Mouse (Mus musculus) olfactory bulb, adult 2 months (tissue): ENCODE data around the gene Zfp367. TPM values are rescaled to one million over a fixed set of nuclear protein-coding genes. Genes with fewer than 3 reads are reported as not detected.

Source experiments
- H3K27ac ChIP-seq: fragments of 200-500 bp; 2 replicates; pipeline ENCODE4 v1.5.1; 2012; ENCODE audit warnings: low read depth, low read length; ENCODE audit not compliant: insufficient read depth
- H3K4me1 ChIP-seq: fragments of 200-500 bp; 2 replicates; pipeline ENCODE4 v1.6.1; 2012; ENCODE audit warnings: low read length; ENCODE audit not compliant: control insufficient read depth, insufficient read depth
- H3K4me3 ChIP-seq: fragments of 200-500 bp; 2 replicates; pipeline ENCODE4 v1.5.1; 2012; ENCODE audit warnings: mild to moderate bottlenecking, low read depth, low read length, moderate library complexity; ENCODE audit not compliant: insufficient read depth
- CTCF ChIP-seq: fragments of 200-500 bp; IDR thresholded peaks from 2 replicates; pipeline ENCODE4 v1.5.1; 2012; ENCODE audit warnings: low read depth, mild to moderate bottlenecking, low read length, moderate library complexity; ENCODE audit not compliant: insufficient read depth
- POLR2A ChIP-seq: fragments of 200-500 bp; IDR thresholded peaks from 2 replicates; pipeline ENCODE4 v1.6.1; 2012; ENCODE audit warnings: mild to moderate bottlenecking, low read depth, low read length, moderate library complexity; ENCODE audit not compliant: insufficient read depth
- WGBS: fragments of 180-500 bp; shearing (Covaris S2); methylation state at CpG from one replicate; pipeline ENCODE4 v1.1.7; 2018; 5-methylcytosine and 5-hydroxymethylcytosine counted together
- polyA plus RNA-seq: library from polyadenylated mRNA; stranded (reverse); fragments of >200 nt; gene quantifications from 2 replicates; pipeline ENCODE4 v1.2.4, GENCODE M21; 2012; ENCODE audit warnings: low replicate concordance; ENCODE audit not compliant: missing spikeins, insufficient read depth, insufficient read length

The Zfp367 gene
- polyA plus RNA-seq, 1 experiment = not detected

- 84% methylated on average over 4 of the region's 4 CpGs for WGBS
Observed at GRCm38 (mm10) chr13:64089130-64089529, 63.9 kb downstream of the Zfp367 start, which contains the start of gene Hsd17b3. Gene Hsd17b3 (minus strand): TSS chr13:64089230.

GRCm38 (mm10) chr13:64088057-64088456 lies 64.9 kb downstream of the Zfp367 start:
- 80% methylated on average over 7 of the region's 7 CpGs for WGBS
- no peaks in the 10 kb centered on the region for H3K4me1 ChIP-seq
- no peak overlapping the region for H3K4me3 ChIP-seq
- no peak overlapping the region for H3K27ac ChIP-seq
- TF ChIP-seq POLR2A (no peak), CTCF (no peak)

More at GRCm38 (mm10) chr13:64089130-64089529, 63.9 kb downstream of the Zfp367 start, which contains the start of gene Hsd17b3:
- Histone ChIP-seq H3K27ac (no peak within 1 kb of the TSS), H3K4me3 (no peak within 1 kb of the TSS), H3K4me1 (no peaks in the 10 kb centered on the region)
- no peak for TF ChIP-seq POLR2A
- no peak for TF ChIP-seq CTCF

DNA sequence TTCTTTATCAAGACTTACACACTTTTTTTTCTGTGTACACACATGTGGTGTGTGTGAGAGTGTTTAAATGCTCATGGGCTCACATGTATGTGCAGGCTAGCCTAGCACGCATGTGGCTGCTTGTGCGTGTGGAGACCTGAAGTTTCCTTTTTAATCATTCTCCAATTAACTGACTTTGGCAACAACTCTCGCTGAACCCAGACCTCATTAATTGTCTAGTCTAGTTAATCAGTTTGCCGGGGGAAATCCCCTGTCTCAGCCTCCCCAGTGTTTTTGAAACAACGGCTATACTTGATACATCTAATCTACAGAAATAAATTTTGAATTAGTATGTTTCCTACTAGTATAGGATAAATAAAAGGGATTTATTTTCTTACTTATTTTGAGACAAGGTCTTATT lies 67.0 kb downstream of the Zfp367 start:
- Histone ChIP-seq H3K4me1 (0 out of 2 replicates have a peak, but pooled peaks cover 4% of the 10 kb centered on the region), H3K4me3 (no peak overlapping the region), H3K27ac (no peak overlapping the region)
- no peak for TF ChIP-seq CTCF
- no peak for TF ChIP-seq POLR2A
- 82% methylated on average over 5 of the region's 5 CpGs for WGBS

DNA sequence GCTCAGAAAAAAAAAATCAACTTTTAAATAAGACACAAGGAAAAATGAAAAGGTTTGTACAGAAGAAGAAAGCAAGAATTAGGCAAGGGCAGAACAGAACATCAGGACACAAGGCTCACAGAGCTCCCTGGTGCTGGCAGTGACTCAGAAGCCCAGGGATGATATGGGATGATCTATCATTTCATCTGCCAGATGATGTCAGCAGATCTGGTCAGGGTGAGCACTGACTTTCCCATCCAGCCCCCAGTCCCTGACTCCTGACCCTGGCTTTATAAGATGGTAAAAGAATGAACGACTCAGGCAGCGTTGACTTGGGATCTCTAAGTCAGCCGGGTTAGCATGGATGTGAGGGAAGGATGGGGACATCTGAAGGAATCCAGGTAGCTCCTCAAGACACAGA lies 69.7 kb downstream of the Zfp367 start:
- WGBS = 93% methylated on average over 3 of the region's 3 CpGs
- no peak overlapping the region for H3K4me3 ChIP-seq
- no peak overlapping the region for H3K27ac ChIP-seq
- 0 out of 2 replicates have a peak, but pooled peaks cover 4% of the 10 kb centered on the region for H3K4me1 ChIP-seq
- TF ChIP-seq CTCF (no peak), POLR2A (no peak)

Other genes with a start within 250 kb of the Zfp367 start
- gene Hsd17b3, start 64.0 kb downstream of the Zfp367 start, polyA plus RNA-seq = not detected in 2 replicates
- not detected in 2 replicates for gene Slc35d2, start 23.8 kb downstream of the Zfp367 start, polyA plus RNA-seq
- not detected in 2 replicates for gene Habp4, start 8.6 kb upstream of the Zfp367 start, polyA plus RNA-seq
- not detected in 2 replicates for gene Cdc14b, start 122.1 kb upstream of the Zfp367 start, polyA plus RNA-seq
- not detected in 2 replicates for gene Aaed1, start 159.5 kb upstream of the Zfp367 start, polyA plus RNA-seq
- 723 and 1,283 TPM in 2 replicates for gene Ctsl, start 217.7 kb upstream of the Zfp367 start, polyA plus RNA-seq